Mouse (Mus musculus) hindlimb bud, embryonic 11.5 days (tissue): Measurements from ENCODE around the gene Kbtbd12.

Experiments used
- DNase-seq: peaks from one replicate; pipeline ENCODE4 v3.0.0-alpha.2; 2012; ENCODE audit warnings: low read depth, low spot score; ENCODE audit errors: extremely low spot score

Kbtbd12 gene

DNA sequence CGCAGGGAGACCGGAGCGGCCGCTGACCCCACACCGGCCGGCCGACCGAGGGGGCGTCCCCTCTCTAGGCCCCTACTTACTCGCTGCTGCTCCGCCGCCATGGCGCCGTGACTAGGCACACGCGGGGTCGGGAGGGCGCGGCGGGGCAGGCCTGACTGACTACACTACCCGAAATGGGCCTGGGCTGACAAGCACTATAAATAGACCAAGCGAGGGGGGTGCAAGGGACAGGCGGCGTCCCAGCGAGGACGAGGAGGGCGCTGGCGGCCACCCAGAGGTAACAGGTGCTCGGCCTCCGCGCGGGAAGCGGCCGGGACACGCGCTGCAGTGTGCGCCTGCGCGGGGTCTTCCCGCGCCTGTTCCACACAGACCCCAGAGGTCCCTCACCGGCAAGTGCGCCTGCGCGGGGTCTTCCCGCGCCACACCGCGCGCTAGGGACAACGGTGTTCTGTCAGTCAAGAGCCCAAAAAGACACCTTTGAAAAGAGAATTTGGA, 10.4 kb downstream of the Kbtbd12 start:
- peak; percentile 56 for DNase-seq

- DNase-seq = peak; percentile 14
Measured at GRCm38 (mm10) chr6:88626912-88627311, 10.8 kb downstream of the Kbtbd12 start.

GRCm38 (mm10) chr6:88626462-88626861, 11.3 kb downstream of the Kbtbd12 start:
- no peak for DNase-seq

GRCm38 (mm10) chr6:88621816-88622481, 15.8 kb downstream of the Kbtbd12 start:
- DNase-seq = no peak

DNA sequence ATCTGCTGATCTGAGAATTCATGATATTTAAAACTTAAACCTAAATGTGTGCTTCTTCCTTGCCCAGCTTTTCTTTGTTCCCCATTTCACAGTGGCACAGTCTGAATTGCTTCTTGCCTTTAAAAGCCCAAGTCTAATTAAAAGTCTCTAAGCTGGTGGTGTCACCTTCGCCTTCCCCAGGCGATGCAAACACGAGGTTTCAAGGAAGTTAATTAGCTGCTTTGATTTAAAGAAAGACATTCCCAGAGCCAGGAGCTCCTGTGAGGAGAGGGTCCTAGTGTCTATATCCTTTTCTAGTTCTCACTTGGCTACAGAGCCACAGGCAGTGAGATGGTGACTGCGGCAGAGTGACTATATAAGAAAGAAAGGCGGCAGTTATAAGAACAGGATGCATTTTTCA, 18.2 kb downstream of the Kbtbd12 start:
- DNase-seq = no peak

- no peak for DNase-seq
Measured at GRCm38 (mm10) chr6:88615352-88615751, 22.4 kb downstream of the Kbtbd12 start.

GRCm38 (mm10) chr6:88606417-88606816, 31.3 kb downstream of the Kbtbd12 start:
- no peak for DNase-seq

DNA sequence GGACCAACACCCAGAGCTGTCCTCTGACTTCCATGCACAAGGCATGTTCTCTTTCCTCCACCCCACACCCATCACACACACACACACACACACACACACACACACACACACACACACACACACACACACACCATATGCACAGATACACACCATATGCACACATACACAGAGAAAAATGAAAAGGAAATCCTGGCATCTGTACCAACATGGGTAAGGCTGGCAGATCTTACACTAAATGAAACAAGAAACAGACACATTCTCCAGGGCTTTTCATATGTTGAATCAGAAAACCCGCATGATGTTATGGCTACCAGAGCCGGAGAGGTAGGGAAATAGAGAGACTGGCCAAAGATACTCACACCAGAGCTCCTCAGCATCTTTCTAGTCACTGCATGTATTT, 32.0 kb downstream of the Kbtbd12 start:
- no peak for DNase-seq

- DNase-seq = no peak
Measured at GRCm38 (mm10) chr6:88605235-88605634, 32.5 kb downstream of the Kbtbd12 start.

GRCm38 (mm10) chr6:88596108-88596507, 41.6 kb downstream of the Kbtbd12 start:
- DNase-seq = no peak

- no peak for DNase-seq
Measured at GRCm38 (mm10) chr6:88592367-88592766, 45.4 kb downstream of the Kbtbd12 start.

GRCm38 (mm10) chr6:88590231-88590630, 47.5 kb downstream of the Kbtbd12 start:
- DNase-seq = no peak

DNA sequence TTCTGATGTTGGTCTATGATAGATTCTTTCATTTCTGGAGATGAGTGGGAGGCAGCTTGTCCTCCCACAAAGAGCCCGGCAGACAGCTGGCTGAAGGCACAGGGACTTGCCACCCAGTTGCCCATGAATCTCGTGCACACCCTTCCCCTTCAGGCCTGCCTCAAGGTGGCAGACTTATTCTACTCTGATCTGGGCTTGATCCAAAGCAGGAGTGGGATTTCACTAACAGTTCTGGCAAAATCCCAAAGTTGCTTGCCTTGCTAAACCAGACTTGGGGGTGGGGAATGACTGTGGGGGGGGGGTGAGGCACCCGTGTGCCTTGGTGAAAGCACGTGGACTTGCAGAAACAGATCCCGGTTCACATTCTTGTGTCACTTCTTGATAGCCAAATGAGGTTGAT, 48.2 kb downstream of the Kbtbd12 start:
- no peak for DNase-seq

- no peak for DNase-seq
Measured at GRCm38 (mm10) chr6:88588581-88589256, 49.0 kb downstream of the Kbtbd12 start.

DNA sequence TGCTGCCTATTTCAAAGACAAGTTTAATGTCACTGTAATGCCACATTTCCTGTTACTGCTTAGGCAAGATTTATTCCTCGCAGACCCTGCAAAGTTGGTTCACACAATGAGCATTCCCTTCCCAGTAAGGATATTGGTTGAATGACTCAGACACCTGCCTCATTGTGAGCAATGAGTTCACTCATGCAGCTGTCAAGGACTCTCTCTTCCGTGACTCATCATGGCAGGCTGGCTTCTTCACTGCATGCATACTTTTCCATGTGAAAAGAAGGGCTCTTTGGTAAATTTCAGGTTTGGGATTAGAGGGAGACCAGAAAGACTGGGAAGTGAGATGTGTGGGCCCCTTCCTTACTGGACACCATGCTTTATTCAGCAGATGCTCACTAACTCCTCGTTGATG, 50.7 kb downstream of the Kbtbd12 start:
- DNase-seq = no peak

GRCm38 (mm10) chr6:88583950-88584349, 53.8 kb downstream of the Kbtbd12 start:
- DNase-seq = no peak

DNA sequence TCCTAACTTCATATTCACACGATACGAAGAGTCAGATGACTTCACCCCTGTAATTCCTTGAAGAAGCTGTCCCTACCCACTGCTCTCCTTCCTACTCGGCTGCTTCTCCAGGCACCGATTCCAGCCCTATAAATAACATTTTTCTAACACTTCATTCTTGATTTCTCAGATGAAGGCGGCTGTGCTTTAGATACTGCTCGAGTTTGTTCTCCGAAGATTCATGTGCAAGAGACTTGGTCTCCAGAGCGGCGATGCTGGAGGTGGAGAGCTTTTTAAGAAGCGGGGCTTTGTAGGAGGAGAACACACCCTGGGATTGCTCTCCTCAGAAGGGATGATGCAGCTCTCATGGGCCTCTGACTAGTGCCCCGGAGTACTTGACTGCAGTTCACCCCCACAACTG, 61.3 kb downstream of the Kbtbd12 start:
- DNase-seq = no peak

GRCm38 (mm10) chr6:88566676-88567075, 71.1 kb downstream of the Kbtbd12 start:
- DNase-seq = no peak

DNA sequence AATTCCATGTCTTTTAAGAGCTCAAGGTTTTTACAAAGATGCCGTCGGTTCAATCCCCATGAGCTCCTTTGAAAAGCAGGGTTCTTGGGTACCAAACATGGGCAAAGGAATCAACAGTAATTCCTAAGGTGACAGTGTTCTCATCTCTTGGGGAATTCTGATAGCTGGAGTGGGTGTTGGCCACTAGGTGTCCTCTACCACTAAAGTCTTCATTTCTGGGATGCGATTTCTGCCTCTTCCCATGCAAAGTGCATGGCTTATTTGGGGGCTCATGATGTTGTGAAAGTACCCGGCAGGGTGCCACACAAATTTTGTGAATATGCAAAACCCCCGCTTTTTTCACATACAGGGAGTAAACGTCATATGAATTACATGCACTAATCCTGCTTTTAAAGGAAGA, 72.7 kb downstream of the Kbtbd12 start:
- no peak for DNase-seq

DNA sequence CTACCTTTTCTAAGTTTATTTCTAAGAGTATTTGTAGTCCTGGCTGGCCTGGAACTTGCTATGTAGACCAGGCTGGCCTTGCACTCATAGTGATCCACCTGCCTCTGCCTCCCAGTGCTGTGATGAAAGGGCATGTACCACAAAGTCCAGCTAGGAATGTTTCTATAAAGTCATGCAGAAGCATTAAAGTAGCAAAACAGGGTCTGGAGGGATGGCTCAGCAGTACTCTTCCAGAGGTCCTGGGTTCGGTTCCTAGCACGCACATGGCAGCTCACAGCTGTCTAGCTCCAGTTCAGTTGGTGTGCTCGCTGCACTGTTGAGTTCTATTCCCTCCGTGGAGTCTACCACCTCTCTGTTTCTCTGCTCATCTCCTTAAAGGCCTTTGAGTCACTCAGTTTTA, 77.6 kb downstream of the Kbtbd12 start:
- no peak for DNase-seq

GRCm38 (mm10) chr6:88559688-88560087, 78.1 kb downstream of the Kbtbd12 start:
- DNase-seq = no peak

- DNase-seq = no peak
Measured at GRCm38 (mm10) chr6:88558076-88558475, 79.7 kb downstream of the Kbtbd12 start.

GRCm38 (mm10) chr6:88557548-88557947, 80.2 kb downstream of the Kbtbd12 start:
- no peak for DNase-seq
